Mouse (Mus musculus) gastrocnemius, adult 2 months (tissue): Measurements from ENCODE around the gene Lypd4. TPM values are rescaled to one million over a fixed set of nuclear protein-coding genes. Genes with fewer than 3 reads are reported as not detected.

Experiments used
- DNase-seq: peaks from one replicate; pipeline ENCODE4 v3.0.0; 2022
- H3K27ac ChIP-seq: fragments of 200-600 bp; 2 replicates; pipeline ENCODE4 v1.8.1; 2022; ENCODE audit warnings: mild to moderate bottlenecking
- H3K4me3 ChIP-seq: fragments of 200-600 bp; 2 replicates; pipeline ENCODE4 v1.8.1; 2022; ENCODE audit warnings: mild to moderate bottlenecking, moderate library complexity
- CTCF ChIP-seq: fragments of 200-600 bp; IDR thresholded peaks from 2 replicates; pipeline ENCODE4 v1.8.1; 2022; ENCODE audit warnings: antibody characterized with exemption, mild to moderate bottlenecking, moderate library complexity
- intact Hi-C: fragments of 180-260 bp; cut with DNase I; formaldehyde crosslinking; loops from one replicate; pipeline ENCODE4 v1.15.1; 2025
- total RNA-seq, 2 experiments: library from RNA; stranded (reverse); gene quantifications; 2 replicates each; pipeline ENCODE4 v1.2.3; 2021

Lypd4 gene
- total RNA-seq, 2 experiments from 2014 or later = not detected

DNA sequence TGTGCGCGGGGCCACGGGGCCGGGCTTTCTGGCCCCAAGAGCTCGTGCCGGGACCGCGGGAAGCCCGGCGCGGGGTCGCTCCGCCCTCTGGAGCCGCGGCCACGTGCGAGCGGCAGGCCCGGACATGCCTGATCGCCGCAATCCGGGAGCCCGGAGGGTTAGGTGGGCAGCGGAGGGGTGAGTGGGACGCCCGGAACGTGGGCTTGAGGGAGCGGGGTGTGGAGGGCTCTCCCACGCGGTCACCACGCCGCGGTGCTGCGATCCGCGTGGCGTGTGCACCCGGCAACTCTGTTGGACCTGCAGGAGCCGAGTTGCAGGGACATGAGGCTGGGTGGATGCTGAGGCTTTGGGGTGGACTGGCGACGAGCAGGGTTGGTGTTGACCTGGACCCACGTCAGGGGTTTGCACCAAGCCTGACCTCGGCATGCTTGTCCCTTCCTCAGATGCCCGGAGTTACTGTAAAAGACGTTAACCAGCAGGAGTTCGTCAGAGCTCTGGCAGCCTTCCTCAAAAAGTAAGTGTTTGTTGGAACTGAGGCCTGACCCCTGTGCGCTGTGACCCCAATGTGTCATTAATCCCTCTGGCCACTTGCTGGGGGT lies 15.1 kb upstream of the Lypd4 start:
- H3K27ac ChIP-seq = peak overlapping the region; percentile 96
- TF ChIP-seq CTCF = no peak
- H3K4me3 ChIP-seq = peak overlapping the region; percentile 94
- intact Hi-C loops = loop anchor here (2.0 to 10.0 kb wide), 2 partner anchors 86 to 770 kb away; partner anchors contain the start of gene Zfp112
- no peak for DNase-seq

DNA sequence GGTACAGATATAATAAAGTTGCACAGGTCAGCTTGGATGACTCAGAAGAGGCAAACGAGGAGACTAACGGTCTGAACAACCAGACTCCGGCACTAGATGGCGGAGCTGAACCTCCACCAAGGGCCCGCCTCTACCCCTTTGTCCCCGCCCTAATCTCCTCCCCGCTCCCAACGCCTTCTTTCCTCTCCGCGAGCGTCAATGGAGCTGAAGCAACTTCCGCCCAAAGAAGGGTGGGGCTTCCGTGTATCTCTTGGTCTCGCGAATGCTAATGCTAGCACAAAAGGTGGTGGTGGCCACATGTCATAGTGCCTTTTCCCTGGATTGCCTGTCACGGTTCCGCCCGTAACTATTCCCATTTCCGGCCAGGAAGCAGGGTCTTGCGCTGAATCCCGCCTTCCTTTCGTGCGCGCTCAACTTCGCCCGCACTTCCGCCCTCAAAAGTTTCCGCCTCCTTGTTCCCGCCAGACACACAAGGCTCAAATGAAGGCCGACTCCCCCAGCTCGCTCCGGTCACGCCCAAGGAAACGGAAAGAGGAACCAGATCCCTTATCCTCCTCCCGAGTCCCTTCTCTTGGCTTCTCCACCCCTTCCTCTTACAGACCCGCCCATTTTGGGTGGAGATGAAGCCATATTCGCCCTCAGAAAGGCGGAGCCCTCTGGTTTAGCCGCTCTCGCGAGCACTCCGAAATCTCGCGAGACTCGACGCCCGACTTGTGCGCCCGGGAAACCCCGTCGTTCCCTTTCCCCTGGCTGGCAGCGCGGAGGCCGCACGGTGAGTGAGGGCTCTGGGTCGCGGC lies 14.4 kb upstream of the Lypd4 start, which contains the start of gene Rps19:
Rps19 (plus strand) TSS at position 476 of the 797 bp plus-strand sequence.
- peak; percentile 99 for DNase-seq
- H3K27ac ChIP-seq = peak within 1 kb of the TSS; percentile 96
- H3K4me3 ChIP-seq = peak within 1 kb of the TSS; percentile 94
- intact Hi-C loops = loop anchor here (2.0 to 10.0 kb wide), 2 partner anchors 87 to 769 kb away; partner anchors contain the start of gene Zfp112
- TF ChIP-seq CTCF = peak; percentile 78

DNA sequence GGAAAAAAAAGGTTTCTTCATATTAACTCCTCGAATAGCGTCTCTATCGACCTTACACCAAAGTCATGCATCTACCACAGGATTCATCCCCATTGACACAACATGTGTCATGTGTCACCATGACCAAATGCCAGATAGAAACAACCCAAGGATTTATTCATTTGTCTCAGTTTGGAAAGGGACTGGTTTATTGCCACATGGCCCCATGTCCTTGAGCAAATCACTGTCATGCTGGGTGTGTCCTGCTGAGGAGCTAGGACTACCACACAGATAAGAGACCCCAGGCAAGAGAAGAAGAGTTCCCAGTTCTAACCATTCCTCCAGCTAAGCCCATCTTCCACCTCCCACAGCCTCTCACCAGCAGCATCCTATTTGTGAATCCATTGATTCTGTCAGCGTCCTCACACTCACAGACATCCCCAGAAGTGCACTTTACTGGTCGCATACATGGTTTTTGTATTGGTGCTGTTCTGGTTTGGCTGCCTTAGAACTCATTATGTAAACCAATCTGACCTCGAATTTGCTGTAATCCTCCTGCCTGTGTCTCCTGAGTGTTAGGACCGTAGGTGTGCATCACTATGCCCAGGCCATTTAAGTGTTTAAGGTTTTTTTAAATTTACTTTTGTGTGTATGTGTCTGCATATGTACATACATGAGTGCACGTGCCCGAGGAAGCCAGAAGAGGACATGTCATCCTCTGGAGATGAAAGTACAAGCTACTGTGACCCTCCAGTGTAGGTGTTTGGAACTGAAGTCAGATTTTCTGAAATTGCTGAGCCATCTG lies 12.9 kb upstream of the Lypd4 start:
- intact Hi-C loops = loop anchor here (10.0 kb wide), 1 partner anchor 768 kb away; the partner anchor contains the start of gene Zfp112
- TF ChIP-seq CTCF = no peak
- no peak for DNase-seq
- Histone ChIP-seq H3K4me3 (no peak overlapping the region), H3K27ac (no peak overlapping the region)

DNA sequence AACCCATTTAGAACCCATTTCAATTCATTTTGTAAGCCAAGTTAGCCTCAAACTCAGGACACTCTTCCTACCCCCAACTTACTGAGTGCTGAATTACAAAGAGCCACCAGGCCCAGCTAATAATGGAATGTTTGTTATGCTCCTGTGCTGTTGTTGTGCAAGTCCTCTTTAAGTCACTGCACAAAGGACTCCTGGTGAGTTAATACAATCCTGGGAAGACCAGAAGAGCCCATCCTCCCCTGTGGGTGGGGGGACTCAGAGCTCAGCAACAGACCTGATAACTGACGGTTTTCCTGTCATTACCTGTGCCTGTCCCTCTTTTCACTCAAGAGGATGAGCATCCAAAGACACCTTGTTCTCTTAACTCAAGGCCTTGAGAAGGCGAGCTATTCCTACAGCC lies 9.9 kb upstream of the Lypd4 start:
- no peak for DNase-seq
- intact Hi-C loops = loop anchor here (10.0 kb wide), 1 partner anchor 765 kb away; the partner anchor contains the start of gene Zfp112
- Histone ChIP-seq H3K4me3 (no peak overlapping the region), H3K27ac (no peak overlapping the region)
- no peak for TF ChIP-seq CTCF

DNA sequence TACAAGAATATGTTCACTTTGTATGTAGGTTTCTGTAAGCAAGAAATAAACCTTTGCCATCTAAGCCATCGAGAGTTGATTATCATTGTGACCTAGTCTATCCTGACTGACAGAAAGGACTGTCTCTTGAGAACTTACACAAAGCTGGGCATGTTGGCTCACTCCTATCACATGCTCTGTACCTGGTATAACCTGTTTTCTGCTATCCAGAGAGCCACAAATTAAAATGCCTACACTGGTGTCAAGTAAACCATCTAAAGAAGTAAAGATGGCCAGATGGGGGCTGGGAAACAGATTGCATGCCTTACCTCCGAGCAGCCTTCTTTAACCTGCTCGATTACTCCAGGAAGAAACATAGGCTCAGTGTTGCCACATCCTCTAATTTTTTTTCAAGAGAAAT lies 7.8 kb upstream of the Lypd4 start:
- Histone ChIP-seq H3K27ac (no peak overlapping the region), H3K4me3 (no peak overlapping the region)
- no peak for TF ChIP-seq CTCF
- intact Hi-C loops = no loop called here
- no peak for DNase-seq

DNA sequence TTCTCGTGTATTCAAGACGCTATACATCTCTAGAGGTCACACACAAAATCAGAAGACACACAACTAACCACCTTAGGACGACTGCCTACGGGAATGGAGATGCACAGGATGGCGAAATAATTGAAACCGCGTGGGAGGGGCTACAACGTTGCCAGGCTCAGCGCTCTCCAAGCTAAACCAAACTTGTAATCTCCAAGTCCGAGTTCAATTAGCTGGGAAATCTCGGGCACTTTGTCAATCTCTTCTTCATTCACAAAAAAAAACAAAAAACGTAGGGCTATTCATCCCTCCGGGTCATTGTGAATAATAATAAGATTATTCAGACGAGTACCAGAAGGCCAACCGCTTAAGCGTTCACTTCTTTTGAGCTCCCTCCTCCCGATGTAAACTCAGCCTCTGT lies 661 bp downstream of the Lypd4 start:
- H3K4me3 ChIP-seq = no peak overlapping the region
- no peak for TF ChIP-seq CTCF
- DNase-seq = no peak
- intact Hi-C loops = no loop called here
- no peak overlapping the region for H3K27ac ChIP-seq

DNA sequence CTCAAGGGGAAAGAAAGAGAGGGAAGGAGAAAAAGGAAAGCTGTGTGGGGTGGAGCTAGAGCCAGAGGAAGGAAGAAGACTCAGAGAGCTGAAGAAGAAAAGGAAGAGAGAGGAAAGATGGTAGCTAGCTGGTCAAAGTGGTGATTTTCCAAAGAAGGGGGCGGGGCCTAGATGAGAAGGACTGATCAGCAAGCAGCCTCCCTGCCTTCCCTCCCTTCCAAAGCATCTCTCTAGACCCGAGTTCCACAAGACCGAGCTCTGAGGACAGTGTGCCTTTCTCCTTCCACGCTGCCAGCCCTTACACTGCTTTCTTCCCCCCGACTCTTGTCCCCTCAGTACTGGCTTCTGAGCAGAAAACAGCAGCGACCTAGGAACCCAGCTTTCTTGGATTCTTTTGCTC lies 5.6 kb downstream of the Lypd4 start:
- intact Hi-C loops = no loop called here
- TF ChIP-seq CTCF = no peak
- DNase-seq = no peak
- Histone ChIP-seq H3K27ac (no peak overlapping the region), H3K4me3 (no peak overlapping the region)

DNA sequence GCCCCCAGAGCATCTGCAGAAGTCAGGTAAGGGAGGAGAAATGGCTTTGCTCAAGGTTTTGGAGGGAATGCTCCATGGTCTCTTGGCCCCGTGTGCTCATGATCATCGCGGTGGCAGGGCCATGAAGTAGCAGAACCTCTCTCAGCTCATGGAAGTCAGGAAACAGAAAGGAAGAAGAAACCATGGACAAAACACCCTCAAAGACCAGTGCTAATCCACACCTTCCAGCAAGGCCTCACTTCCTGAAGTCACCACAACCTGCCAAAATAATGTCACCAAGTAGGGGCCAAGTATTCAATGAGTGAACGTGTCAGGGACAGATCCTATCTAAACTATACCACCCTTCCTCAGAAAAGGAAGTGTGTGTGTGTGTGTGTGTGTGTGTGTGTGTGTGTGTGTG lies 6.9 kb downstream of the Lypd4 start:
- no peak for DNase-seq
- no peak overlapping the region for H3K4me3 ChIP-seq
- intact Hi-C loops = no loop called here
- no peak overlapping the region for H3K27ac ChIP-seq
- TF ChIP-seq CTCF = no peak

DNA sequence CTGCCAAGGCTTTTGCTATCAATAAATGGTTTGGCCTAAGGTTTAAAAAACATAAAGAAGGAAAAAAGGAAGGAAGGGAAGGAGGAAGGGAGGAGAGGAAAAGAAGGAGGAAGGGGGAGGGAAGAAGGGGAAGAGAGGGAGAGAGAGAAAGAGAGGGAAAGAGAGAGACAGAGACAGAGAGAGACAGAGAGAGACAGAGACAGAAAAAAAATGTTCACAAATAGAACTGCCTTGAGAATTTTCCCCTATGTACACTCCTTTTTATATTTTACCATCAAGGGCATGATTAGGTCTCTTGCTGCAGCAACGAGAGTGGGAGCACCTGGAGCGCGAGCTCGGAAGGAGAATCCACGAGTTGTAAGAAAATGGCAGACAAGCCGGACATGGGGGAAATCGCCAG lies 7.8 kb downstream of the Lypd4 start, which contains the start of gene Gm9844:
Gm9844 (plus strand) TSS at position 301 of the 400 bp plus-strand sequence.
- Histone ChIP-seq H3K27ac (no peak within 1 kb of the TSS), H3K4me3 (no peak within 1 kb of the TSS)
- intact Hi-C loops = no loop called here
- TF ChIP-seq CTCF = no peak
- DNase-seq = no peak

DNA sequence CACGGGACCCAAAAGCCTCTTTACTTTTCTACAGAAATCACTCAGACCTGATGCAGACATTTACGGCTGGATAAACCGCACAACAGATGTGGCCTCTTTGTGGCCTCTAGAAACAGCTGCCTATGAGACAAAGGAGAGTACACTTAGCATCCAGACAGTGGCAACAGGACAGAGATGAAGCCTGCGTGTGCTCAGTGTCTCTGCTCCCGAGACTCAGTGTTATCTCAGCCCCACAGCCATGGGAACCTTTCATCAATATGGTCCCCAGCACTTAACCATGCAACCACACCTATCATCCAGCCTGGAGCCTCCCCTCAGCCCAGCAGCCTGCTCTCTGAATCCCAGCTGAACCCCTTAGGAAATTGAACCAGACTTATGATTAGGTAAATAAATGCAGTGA lies 10.5 kb downstream of the Lypd4 start:
- TF ChIP-seq CTCF = no peak
- intact Hi-C loops = no loop called here
- DNase-seq = no peak
- Histone ChIP-seq H3K4me3 (no peak overlapping the region), H3K27ac (no peak overlapping the region)

DNA sequence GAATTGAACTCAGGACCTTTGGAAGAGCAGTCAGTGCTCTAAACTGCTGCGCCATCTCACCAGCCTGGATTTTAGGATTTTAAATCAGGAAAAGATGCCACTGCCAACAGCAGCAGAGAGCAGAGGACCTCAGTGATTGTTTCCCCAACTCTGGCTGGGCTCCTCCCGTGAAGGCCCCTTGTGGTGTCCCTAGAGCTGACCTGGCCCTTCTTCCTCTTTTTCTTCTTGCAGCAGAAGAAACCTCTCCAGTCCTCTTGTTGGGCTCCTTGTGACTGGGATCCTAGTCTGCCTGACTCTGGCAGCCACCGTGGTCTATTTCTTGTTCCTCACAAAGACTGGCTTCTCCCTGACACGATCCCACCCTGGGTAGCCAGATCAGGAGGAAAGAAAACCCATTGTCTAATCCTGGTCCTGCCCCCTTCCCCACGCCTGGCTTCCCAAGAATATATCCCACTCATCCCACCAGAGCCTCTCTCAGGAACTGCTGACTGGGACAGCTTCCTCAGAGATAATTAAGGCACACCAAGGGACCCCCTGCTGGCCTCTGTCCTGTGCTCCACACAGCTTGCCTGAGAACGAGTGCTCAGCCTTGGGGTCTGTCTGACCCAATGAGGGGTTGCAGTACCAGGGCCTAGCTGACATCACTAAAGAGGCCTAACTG lies 13.2 kb downstream of the Lypd4 start:
- no peak for DNase-seq
- Histone ChIP-seq H3K4me3 (no peak overlapping the region), H3K27ac (no peak overlapping the region)
- no peak for TF ChIP-seq CTCF
- intact Hi-C loops = no loop called here

DNA sequence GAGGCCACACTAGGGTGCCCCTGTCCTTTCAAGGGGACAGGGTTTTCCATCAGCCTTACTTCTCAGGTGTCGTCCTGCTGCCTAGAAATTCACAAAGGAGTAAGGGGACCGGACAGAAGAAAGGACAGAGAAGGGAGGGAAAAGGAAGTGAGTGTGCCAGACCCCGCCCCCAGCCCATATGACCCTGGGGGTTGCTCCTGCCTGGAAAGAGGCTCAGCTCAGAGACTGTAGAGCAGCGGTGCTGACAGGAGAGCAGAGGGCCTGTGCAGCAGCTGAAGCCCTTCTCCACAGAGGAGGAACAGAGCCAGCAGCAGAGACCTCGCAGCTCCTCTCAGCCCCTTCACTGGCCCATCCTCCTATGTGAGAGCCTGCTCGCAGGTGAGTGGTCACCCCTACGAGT lies 16.0 kb downstream of the Lypd4 start:
- no peak for TF ChIP-seq CTCF
- intact Hi-C loops = no loop called here
- Histone ChIP-seq H3K27ac (no peak overlapping the region), H3K4me3 (no peak overlapping the region)
- DNase-seq = no peak
